In genomic region chr12:27916401-27916920, GRCm38 (mm10) we compare ENCODE assay signal across 24 mouse cellular contexts.
DNase-seq lines count a peak whose midpoint lies in the region; ATAC-seq and TF ChIP-seq lines count a peak whose summit lies in the region.
"Had no signal": no experiment of that assay in that cellular context is flagged by ENCODE, and none has a peak within 500 bp of the region (broad histone marks: within the 10 kb centered on the region; RNA-seq: fewer than 3 reads in every experiment).

No protein-coding gene starts in this region.

- intact Hi-C loops in heart, postnatal 10 days (cut with DNase I): no loop called here

- no peak for ATAC-seq in kidney, postnatal 0 days (replicated peaks; ENCODE audit: low FRiP score, low read depth)
- peak; percentile 74 for ATAC-seq in lung, embryonic 16.5 days (ENCODE audit: low read depth)
- ATAC-seq: liver, postnatal 0 days; Patski had no signal

- no peaks in the 10 kb centered on the region for H3K27me3 ChIP-seq in kidney, postnatal 0 days (ENCODE audit: insufficient read depth, low read length)
- H3K27me3 ChIP-seq in lung, embryonic 16.5 days (ENCODE audit: control insufficient read depth, insufficient read depth, low read depth, low read length): no peaks in the 10 kb centered on the region
- H3K27me3 ChIP-seq: CH12.LX; hindbrain, embryonic 15.5 days; limb, embryonic 12.5 days; midbrain, embryonic 12.5 days; neural tube, embryonic 15.5 days; Patski had no signal

- TF ChIP-seq CTCF in kidney, postnatal 0 days (IDR thresholded peaks at IDR 0.05; ENCODE audit: low read depth): no peak

- H3K36me3 ChIP-seq in kidney, postnatal 0 days (ENCODE audit: insufficient read depth, low read length): no peaks in the 10 kb centered on the region
- no peaks in the 10 kb centered on the region for H3K36me3 ChIP-seq in lung, embryonic 16.5 days (ENCODE audit: control insufficient read depth, insufficient read depth, low read length)
- H3K36me3 ChIP-seq: G1E; hindbrain, embryonic 15.5 days; limb, embryonic 12.5 days; midbrain, embryonic 12.5 days; neural tube, embryonic 15.5 days had no signal

- H3K4me1 ChIP-seq in kidney, postnatal 0 days (replicated peaks; ENCODE audit: insufficient read depth, low read length): no peaks in the 10 kb centered on the region
- no peaks in the 10 kb centered on the region for H3K4me1 ChIP-seq in lung, embryonic 16.5 days (replicated peaks; ENCODE audit: control insufficient read depth, insufficient read depth, low read length)
- H3K4me1 ChIP-seq: hindbrain, embryonic 15.5 days; limb, embryonic 12.5 days; midbrain, embryonic 12.5 days; neural tube, embryonic 15.5 days had no signal

- no peak overlapping the region for H3K4me2 ChIP-seq in kidney, postnatal 0 days (ENCODE audit: low read length)
- no peak overlapping the region for H3K4me2 ChIP-seq in lung, embryonic 16.5 days (ENCODE audit: low read depth, low read length)
- H3K4me2 ChIP-seq: hindbrain, embryonic 15.5 days; limb, embryonic 12.5 days; liver, embryonic 11.5 days; midbrain, embryonic 12.5 days; neural tube, embryonic 15.5 days had no signal

- no peak overlapping the region for H3K27ac ChIP-seq in kidney, postnatal 0 days
- H3K27ac ChIP-seq in lung, embryonic 16.5 days (ENCODE audit: low read length): no peak overlapping the region
- H3K27ac ChIP-seq: hindbrain, embryonic 15.5 days; limb, embryonic 12.5 days; midbrain, embryonic 12.5 days; neural tube, embryonic 15.5 days had no signal

- 12% methylated on average over 3 of the region's 3 CpGs for WGBS in kidney, postnatal 0 days
- 40% methylated on average over 3 of the region's 3 CpGs for WGBS in lung, embryonic 16.5 days

- no peak overlapping the region for H3K4me3 ChIP-seq in kidney, postnatal 0 days (replicated peaks; ENCODE audit: low read depth, low read length)
- no peak overlapping the region for H3K4me3 ChIP-seq in lung, embryonic 16.5 days (ENCODE audit: low read length)
- H3K4me3 ChIP-seq: hindbrain, embryonic 15.5 days; limb, embryonic 12.5 days; midbrain, embryonic 12.5 days; neural tube, embryonic 15.5 days had no signal

- H3K9ac ChIP-seq in kidney, postnatal 0 days (ENCODE audit: low read depth, low read length): no peak overlapping the region
- no peak overlapping the region for H3K9ac ChIP-seq in lung, embryonic 16.5 days (ENCODE audit: low read length)
- H3K9ac ChIP-seq: hindbrain, embryonic 15.5 days; limb, embryonic 12.5 days; liver, postnatal 0 days; midbrain, embryonic 12.5 days; neural tube, embryonic 15.5 days had no signal

- no peaks in the 10 kb centered on the region for H3K9me3 ChIP-seq in kidney, postnatal 0 days (replicated peaks; ENCODE audit: low read length)
- H3K9me3 ChIP-seq in lung, embryonic 16.5 days (ENCODE audit: control insufficient read depth, low read length): no peaks in the 10 kb centered on the region
- H3K9me3 ChIP-seq: hindbrain, embryonic 15.5 days; limb, embryonic 12.5 days; midbrain, embryonic 12.5 days; neural tube, embryonic 15.5 days had no signal

- peak; percentile 35 to 45 for DNase-seq in heart, postnatal 10 days
- no peak for DNase-seq in heart, adult 11 months
- DNase-seq in kidney, postnatal 0 days (ENCODE audit: low spot score): peak; percentile 75
- no peak for DNase-seq in kidney, adult 8-10 months
- DNase-seq in lung, postnatal 14 days: peak; percentile 12
- no peak for DNase-seq in layer of hippocampus, adult 8-10 months (ENCODE audit: low spot score in 2 of 2)
- DNase-seq: adrenal gland, adult 2 months; B cell, adult 2 months; cerebellum, adult 11-12 months; cerebellum, postnatal 10 days; gastrocnemius, postnatal 14 days; liver, postnatal 0 days; right cerebral cortex, adult 18-20 months; thymus, adult 18-20 months; thymus, postnatal 4 days had no signal

Comparison
In these comparisons a context has a peak if more than half of its experiments do, and no peak if none do; other contexts are left out.
1. DNase-seq: peak in heart, postnatal 10 days (2 of 2), kidney, postnatal 0 days (single experiment) and lung, postnatal 14 days (single experiment); none in heart, adult 11 months (single experiment), kidney, adult 8-10 months (0 of 2) and layer of hippocampus, adult 8-10 months (0 of 2).